Mouse (Mus musculus): Measurements from ENCODE around the gene Cks2. TPM values are rescaled to one million over a fixed set of nuclear protein-coding genes. Genes with fewer than 3 reads are reported as not detected.
A peak's percentile ranks its signal among the peaks of the same experiment; 100 is the strongest.

Cks2 gene
- total RNA-seq, 2 experiments from 2014 or later, result 253 to 499 TPM

DNA sequence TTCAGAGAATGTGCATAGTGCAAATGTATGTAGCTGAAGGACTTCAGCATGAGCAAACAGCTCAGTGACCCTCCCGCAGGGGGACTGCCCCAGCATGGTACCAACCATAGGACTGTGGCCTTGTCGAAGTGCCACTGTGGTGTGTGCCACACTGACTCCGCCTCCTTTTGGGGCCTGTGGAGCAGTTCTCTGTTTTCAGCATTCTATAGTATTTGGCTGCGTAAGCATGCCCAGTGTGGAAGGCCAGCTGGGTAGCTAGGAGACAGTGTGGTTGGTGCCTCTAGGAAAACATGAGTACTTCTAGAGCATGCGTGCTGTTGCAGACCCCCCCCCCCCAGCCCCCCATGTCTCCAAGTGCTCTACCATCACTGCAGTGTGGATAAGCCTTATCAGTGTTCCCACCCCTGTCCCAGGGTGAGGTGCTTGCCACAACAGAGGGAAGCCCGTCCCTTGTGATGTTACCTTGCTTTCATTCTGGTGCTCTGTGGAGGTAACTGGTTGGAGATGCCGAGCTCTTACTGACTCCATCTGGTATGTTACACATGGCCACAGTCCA lies 32.7 kb downstream of the Cks2 start:
- ATAC-seq (replicated peaks; ENCODE audit: poor library complexity), result peak; percentile 70

DNA sequence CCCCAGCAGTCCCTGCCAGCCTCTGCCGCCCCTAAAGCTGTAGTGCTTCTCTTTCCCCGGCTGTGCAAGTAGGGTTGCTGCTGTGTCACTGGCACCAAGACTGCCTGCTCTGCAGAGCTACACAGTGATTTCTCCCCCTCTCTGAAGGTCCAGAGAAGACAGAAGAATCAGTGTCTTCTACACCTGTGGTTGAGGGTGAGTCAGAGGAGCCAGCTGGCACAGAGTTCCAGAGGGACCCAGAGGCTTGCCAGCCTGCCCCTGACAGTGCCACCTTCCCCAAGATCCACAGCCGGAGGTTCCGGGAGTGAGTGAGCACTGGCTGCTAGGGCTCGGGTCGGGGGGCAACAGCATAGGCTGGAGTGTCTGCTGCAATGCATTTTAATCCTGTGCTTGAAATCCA lies 33.7 kb downstream of the Cks2 start:
- ATAC-seq (replicated peaks; ENCODE audit: poor library complexity), result no peak

DNA sequence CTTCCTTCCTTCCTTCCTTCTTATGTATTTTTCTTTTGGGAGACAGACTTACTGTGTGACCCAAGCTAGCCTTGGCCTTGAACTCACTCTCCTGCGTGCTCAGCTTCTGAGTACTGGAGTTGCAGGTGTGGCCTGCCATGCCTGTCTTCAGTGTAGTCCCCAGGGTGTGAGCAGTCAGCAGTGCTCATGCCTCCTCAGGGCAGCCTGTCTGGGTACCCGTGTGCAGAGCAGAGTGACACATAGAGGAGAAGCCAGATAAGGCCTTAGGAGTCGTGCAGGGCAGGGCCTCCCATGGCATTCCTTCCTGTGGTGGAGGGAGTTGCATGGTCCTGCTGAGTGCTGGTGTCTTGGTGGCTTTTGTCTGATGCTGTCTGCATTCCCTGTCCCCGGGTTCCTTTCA lies 34.3 kb downstream of the Cks2 start:
- no peak for ATAC-seq (replicated peaks; ENCODE audit: poor library complexity)

DNA sequence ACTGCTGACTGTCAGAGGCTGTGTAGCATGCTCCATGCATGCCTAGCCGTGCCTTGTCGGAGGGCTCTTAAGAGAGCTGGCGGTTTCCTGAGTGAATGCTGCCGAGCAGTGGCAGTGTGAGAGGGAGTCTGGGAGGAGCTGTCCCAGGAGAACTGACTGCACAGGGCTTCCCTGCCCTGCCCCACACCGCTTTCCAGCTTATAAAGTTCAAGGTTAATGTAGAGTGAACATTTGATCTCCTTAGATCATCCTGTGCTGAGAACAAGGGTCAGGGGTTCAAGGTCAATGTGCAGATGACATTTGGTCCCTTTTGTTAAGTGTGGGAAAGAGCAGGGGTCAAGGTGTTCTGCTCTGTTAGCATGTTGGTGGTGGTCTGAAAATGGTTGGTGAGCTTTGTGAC lies 36.0 kb downstream of the Cks2 start:
- ATAC-seq (replicated peaks; ENCODE audit: poor library complexity), result no peak

DNA sequence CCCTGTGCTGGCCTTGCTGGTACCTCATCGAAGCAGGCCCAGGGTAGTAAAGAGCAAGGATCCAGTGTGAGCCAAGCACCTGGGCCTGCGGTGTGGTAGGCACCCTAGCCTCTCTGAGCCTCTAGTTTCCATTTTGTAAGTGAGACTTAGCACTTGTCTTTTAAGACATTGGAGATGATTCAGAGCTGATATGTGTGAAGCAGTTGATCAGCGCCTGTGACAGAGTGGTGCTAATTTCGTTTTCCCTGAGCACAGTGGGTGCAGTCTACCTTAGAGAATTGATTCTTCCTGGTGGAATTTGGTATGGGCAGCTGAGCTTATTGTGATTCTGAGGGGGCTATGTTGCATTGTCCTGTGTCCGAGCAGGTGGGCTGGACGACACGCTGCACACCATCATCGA lies 36.6 kb downstream of the Cks2 start:
- ATAC-seq (replicated peaks; ENCODE audit: poor library complexity), result no peak

GRCm38 (mm10) chr13:51685290-51685966 lies 40.4 kb downstream of the Cks2 start:
- ATAC-seq (replicated peaks; ENCODE audit: poor library complexity), result peak; percentile 59

DNA sequence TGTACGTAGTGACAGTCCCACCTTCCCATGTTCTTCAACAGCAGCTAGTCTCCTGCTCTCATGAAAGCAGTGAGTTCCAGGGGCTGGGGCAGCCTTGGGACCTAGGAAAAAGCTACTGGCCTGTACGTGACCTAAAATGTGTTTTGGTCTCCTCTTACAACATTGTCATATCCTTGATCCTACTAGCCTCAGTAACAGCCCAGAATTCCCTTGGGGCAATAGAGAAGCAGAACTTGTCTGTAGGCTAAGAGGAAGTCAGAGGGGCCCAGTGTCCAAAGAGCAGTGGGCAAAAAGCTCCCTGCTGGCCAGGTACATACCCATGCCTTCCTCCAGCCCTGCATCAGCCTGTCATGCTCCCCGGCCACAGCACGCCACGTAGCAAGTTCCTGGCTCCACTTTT lies 41.9 kb downstream of the Cks2 start:
- ATAC-seq (replicated peaks; ENCODE audit: poor library complexity), result no peak

GRCm38 (mm10) chr13:51688688-51689087 lies 43.7 kb downstream of the Cks2 start:
- peak; percentile 55 for ATAC-seq (replicated peaks; ENCODE audit: poor library complexity)

GRCm38 (mm10) chr13:51696481-51696880 lies 51.4 kb downstream of the Cks2 start:
- ATAC-seq (replicated peaks; ENCODE audit: poor library complexity), result peak; percentile 51

DNA sequence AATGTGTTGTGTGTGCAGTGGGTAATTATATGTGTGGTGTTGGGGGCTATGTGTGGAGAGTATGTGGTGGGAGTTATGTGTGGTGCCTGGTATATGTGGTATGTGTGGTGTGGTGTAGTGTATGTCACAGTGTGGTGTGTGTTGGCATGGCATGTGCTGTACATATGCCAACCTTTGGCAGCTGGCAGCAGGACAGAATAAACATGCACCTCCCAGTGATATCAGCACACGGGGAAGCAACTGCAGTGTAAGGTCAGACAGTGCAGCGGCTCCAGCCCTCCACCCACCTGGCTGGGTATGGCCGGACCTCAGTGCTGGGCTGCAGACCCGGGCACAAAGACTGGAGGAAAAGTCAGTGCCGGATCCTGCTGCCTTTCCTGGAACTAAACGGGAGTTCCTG lies 52.4 kb downstream of the Cks2 start:
- peak; percentile 49 for ATAC-seq (replicated peaks; ENCODE audit: poor library complexity)

DNA sequence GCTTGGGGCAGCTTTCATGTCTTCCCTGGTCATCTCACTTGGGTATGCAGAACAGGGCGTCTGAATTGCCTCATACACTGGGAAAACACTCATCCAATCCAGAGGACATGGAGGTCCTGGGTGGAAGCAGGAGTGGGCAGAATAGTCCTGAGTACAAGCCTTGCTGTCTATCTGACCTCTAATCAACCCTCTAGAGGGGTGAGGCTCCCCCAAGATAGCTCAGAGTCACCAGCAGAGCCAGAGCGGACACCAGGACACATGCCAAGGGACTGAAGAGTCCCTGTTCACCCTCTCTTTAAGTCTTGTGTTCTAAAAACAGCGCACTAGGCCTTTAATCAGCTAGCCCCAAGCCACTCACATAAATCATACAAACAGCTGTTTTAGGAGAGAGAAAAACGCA lies 52.9 kb downstream of the Cks2 start:
- peak; percentile 15; the same call in 1 of the 2 replicates for ATAC-seq (replicated peaks; ENCODE audit: poor library complexity)

DNA sequence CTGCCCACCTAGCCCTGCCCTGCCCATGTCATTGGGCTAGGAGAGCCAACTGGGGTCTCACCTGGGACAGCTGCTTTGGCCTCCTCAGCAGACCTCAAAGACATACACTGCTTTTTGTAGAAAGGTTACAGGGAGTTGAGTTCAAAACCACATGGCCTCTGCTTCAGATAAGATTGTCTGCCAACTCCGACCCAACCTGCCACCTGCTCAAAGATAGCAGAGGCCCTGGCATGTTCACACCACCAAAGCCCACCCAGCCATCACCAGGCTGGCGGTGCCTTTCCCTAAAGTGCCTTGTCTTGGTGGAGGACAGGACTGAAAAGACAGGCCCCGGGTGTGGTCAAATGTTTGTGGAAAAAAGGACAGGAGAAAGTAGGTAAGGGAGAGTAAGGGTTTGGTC lies 53.3 kb downstream of the Cks2 start:
- ATAC-seq (replicated peaks; ENCODE audit: poor library complexity), result peak; percentile 47

Other genes with a start within 250 kb of the Cks2 start
- 12.5 and 13.0 TPM in 2 replicates for gene S1pr3, start 236.6 kb upstream of the Cks2 start, total RNA-seq (2015)
- 8.0 and 8.2 TPM in 2 replicates for gene S1pr3, start 236.6 kb upstream of the Cks2 start, total RNA-seq (2017)
- gene Shc3, start 75.8 kb upstream of the Cks2 start, total RNA-seq (2015), result not detected in 2 replicates
- gene Shc3, start 75.8 kb upstream of the Cks2 start, total RNA-seq (2017), result not detected in 2 replicates
- gene Secisbp2, start 6.5 kb downstream of the Cks2 start, total RNA-seq (2015), result 13.9 and 15.9 TPM in 2 replicates
- 24.6 and 25.0 TPM in 2 replicates for gene Secisbp2, start 6.5 kb downstream of the Cks2 start, total RNA-seq (2017)
- 25.4 and 27.1 TPM in 2 replicates for gene Sema4d, start 148.5 kb downstream of the Cks2 start, total RNA-seq (2015)
- gene Sema4d, start 148.5 kb downstream of the Cks2 start, total RNA-seq (2017), result 8.6 and 10.7 TPM in 2 replicates
- gene Gadd45g, start 201.4 kb downstream of the Cks2 start, total RNA-seq (2015), result 1.8 and 2.6 TPM in 2 replicates
- 2.5 and 2.6 TPM in 2 replicates for gene Gadd45g, start 201.4 kb downstream of the Cks2 start, total RNA-seq (2017)

Measured in megakaryocyte progenitor cell, adult 5-6 weeks (primary cell).